Mouse (Mus musculus): ENCODE measurements around the gene Tmem163. TPM values are rescaled to one million over a fixed set of nuclear protein-coding genes. Genes with fewer than 3 reads are reported as not detected.

Gene Tmem163
- total and polyA plus RNA-seq, 3 experiments = 5.2 to 21.6 (median 6.5) TPM

- Histone ChIP-seq H3K4me3 (no peak overlapping the region), H3K27me3 (ENCODE audit: control insufficient read depth, insufficient read depth, low read length) (no peaks in the 10 kb centered on the region), H3K4me1 (ENCODE audit: control insufficient read depth, insufficient read depth, low read length) (no peaks in the 10 kb centered on the region), H3K27ac (no peak overlapping the region), H3K79me2 (replicated peaks; ENCODE audit: control insufficient read depth, insufficient read depth, low read length) (no peaks in the 10 kb centered on the region), H3K9ac (ENCODE audit: low read depth, low read length) (no peak overlapping the region), H3K36me3 (ENCODE audit: control insufficient read depth, insufficient read depth, low read length) (no peaks in the 10 kb centered on the region)
- TF ChIP-seq POLR2A (IDR thresholded peaks at IDR 0.05; ENCODE audit: insufficient read depth, low read depth, low read length) = no peak
- TF ChIP-seq EP300 (IDR thresholded peaks at IDR 0.05; ENCODE audit: insufficient read depth, low read depth, low read length) = no peak
- TF ChIP-seq CTCF (IDR thresholded peaks at IDR 0.05) = no peak
- DNase-seq = no peak
- WGBS = 71% methylated on average over 7 of the region's 7 CpGs
- intact Hi-C loops (cut with DNase I) = no loop called here
Observed at GRCm38 (mm10) chr1:127627151-127627550, 52.2 kb downstream of the Tmem163 start.

DNA sequence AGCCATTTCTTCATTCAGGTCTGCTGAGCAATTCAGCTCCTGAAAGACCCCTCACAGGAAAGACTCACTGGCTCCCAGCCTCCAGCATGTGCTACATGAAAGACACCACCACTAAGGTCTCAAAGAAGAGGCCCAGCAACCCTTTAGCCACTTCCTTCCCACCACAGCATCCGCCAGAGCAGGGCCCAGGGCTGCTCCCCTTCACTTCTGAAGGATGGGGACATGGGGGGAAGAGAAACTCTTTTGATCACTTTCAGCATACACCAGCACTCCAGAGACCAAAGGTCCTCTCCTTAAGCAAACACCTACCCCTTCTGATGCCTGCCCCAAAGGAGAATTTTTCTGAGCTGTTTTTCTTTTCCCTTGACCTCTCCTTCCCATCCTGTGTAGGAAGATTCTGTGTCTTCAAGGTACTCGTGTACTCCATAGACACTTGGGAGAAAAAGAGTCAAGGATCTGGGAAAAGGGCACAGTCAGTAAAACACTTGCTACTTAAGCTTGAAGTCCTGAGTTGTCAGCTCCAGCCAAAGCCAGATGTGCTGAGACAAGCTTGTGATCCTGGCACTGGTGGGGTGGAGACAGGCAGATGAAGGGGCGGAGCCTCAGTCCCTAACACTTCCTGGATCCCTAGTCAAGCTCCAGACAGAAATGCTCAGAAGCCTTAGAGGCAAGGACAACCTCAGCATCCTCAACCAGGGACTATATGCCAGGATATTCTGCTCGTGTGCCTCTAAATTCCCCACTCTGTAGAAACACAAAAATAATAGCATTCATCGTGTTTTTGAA lies 53.6 kb downstream of the Tmem163 start:
- Histone ChIP-seq H3K4me1 (ENCODE audit: control insufficient read depth, insufficient read depth, low read length) (no peaks in the 10 kb centered on the region), H3K9ac (ENCODE audit: low read depth, low read length) (no peak overlapping the region), H3K4me3 (no peak overlapping the region), H3K27me3 (ENCODE audit: control insufficient read depth, insufficient read depth, low read length) (no peaks in the 10 kb centered on the region), H3K36me3 (ENCODE audit: control insufficient read depth, insufficient read depth, low read length) (no peaks in the 10 kb centered on the region), H3K27ac (no peak overlapping the region), H3K79me2 (replicated peaks; ENCODE audit: control insufficient read depth, insufficient read depth, low read length) (no peaks in the 10 kb centered on the region)
- WGBS = 43% methylated on average over 5 of the region's 5 CpGs
- no peak for TF ChIP-seq POLR2A (IDR thresholded peaks at IDR 0.05; ENCODE audit: insufficient read depth, low read depth, low read length)
- no peak for TF ChIP-seq CTCF (IDR thresholded peaks at IDR 0.05)
- TF ChIP-seq EP300 (IDR thresholded peaks at IDR 0.05; ENCODE audit: insufficient read depth, low read depth, low read length) = no peak
- DNase-seq = no peak
- intact Hi-C loops (cut with DNase I) = no loop called here

DNA sequence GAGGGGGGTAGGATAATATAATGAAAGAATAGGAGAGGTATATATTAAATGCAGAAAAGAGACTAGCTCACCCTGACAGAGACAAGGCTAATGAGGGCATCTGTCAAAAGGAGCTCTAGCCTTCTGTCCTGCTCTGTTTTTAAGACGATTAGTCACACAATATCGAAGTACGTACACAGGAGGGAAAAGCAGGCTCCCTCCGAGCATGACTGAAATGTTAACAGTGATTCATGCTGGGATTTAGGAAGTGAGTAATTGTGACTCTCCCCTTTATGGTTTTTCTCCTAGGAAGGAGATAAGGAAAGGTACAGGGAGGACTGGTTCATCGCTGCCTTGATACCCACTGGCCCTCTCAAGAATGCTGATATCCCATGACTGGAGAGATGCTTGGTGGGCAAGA lies 57.0 kb downstream of the Tmem163 start:
- no peak for DNase-seq
- TF ChIP-seq POLR2A (IDR thresholded peaks at IDR 0.05; ENCODE audit: insufficient read depth, low read depth, low read length) = no peak
- no peak for TF ChIP-seq EP300 (IDR thresholded peaks at IDR 0.05; ENCODE audit: insufficient read depth, low read depth, low read length)
- no peak for TF ChIP-seq CTCF (IDR thresholded peaks at IDR 0.05)
- Histone ChIP-seq H3K9ac (ENCODE audit: low read depth, low read length) (no peak overlapping the region), H3K27ac (no peak overlapping the region), H3K4me1 (ENCODE audit: control insufficient read depth, insufficient read depth, low read length) (no peaks in the 10 kb centered on the region), H3K79me2 (replicated peaks; ENCODE audit: control insufficient read depth, insufficient read depth, low read length) (no peaks in the 10 kb centered on the region), H3K27me3 (ENCODE audit: control insufficient read depth, insufficient read depth, low read length) (no peaks in the 10 kb centered on the region), H3K4me3 (no peak overlapping the region), H3K36me3 (ENCODE audit: control insufficient read depth, insufficient read depth, low read length) (no peaks in the 10 kb centered on the region)
- intact Hi-C loops (cut with DNase I) = no loop called here
- 65% methylated on average over 5 of the region's 5 CpGs for WGBS

- Histone ChIP-seq H3K27me3 (ENCODE audit: control insufficient read depth, insufficient read depth, low read length) (no peaks in the 10 kb centered on the region), H3K27ac (no peak overlapping the region), H3K4me1 (ENCODE audit: control insufficient read depth, insufficient read depth, low read length) (no peaks in the 10 kb centered on the region), H3K9ac (ENCODE audit: low read depth, low read length) (no peak overlapping the region), H3K36me3 (ENCODE audit: control insufficient read depth, insufficient read depth, low read length) (no peaks in the 10 kb centered on the region), H3K79me2 (replicated peaks; ENCODE audit: control insufficient read depth, insufficient read depth, low read length) (no peaks in the 10 kb centered on the region), H3K4me3 (no peak overlapping the region)
- TF ChIP-seq POLR2A (IDR thresholded peaks at IDR 0.05; ENCODE audit: insufficient read depth, low read depth, low read length) = no peak
- no peak for TF ChIP-seq CTCF (IDR thresholded peaks at IDR 0.05)
- WGBS = 61% methylated on average over 6 of the region's 6 CpGs
- no peak for DNase-seq
- intact Hi-C loops (cut with DNase I) = no loop called here
Observed at GRCm38 (mm10) chr1:127619036-127619435, 60.3 kb downstream of the Tmem163 start.

DNA sequence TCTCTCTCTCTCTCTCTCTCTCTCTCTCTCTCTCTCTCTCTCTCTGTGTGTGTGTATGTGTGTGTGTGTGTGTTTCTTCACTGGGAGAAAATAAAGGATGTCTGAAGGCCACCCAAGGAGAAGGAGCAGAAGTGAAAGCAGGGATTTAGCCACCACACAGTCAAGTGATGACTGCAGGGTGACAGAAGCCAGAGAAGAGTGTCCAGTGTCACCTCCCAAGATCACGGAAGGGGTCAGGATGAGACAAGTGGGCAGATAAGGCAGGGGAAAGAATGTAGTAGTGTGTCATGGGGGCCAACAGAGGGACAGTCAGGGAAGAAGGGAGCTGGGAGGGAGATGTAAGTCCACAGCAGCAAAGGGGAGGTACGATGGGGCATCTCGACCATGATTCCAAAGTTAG lies 69.0 kb downstream of the Tmem163 start:
- TF ChIP-seq POLR2A (IDR thresholded peaks at IDR 0.05; ENCODE audit: insufficient read depth, low read depth, low read length) = no peak
- no peak for TF ChIP-seq CTCF (IDR thresholded peaks at IDR 0.05)
- 0 out of 2 replicates have a peak, but pooled peaks have one; percentile 12 for TF ChIP-seq EP300 (IDR thresholded peaks at IDR 0.05; ENCODE audit: insufficient read depth, low read depth, low read length)
- no peaks in the 10 kb centered on the region for H3K79me2 ChIP-seq (replicated peaks; ENCODE audit: control insufficient read depth, insufficient read depth, low read length)
- intact Hi-C loops (cut with DNase I) = no loop called here
- no peaks in the 10 kb centered on the region for H3K4me1 ChIP-seq (ENCODE audit: control insufficient read depth, insufficient read depth, low read length)
- no peak for DNase-seq
- 37% methylated on average over 3 of the region's 3 CpGs for WGBS
- H3K4me3 ChIP-seq = no peak overlapping the region
- H3K9ac ChIP-seq (ENCODE audit: low read depth, low read length) = no peak overlapping the region
- H3K36me3 ChIP-seq (ENCODE audit: control insufficient read depth, insufficient read depth, low read length) = no peaks in the 10 kb centered on the region
- no peak overlapping the region for H3K27ac ChIP-seq
- no peaks in the 10 kb centered on the region for H3K27me3 ChIP-seq (ENCODE audit: control insufficient read depth, insufficient read depth, low read length)

- Histone ChIP-seq H3K4me3 (no peak overlapping the region), H3K36me3 (ENCODE audit: control insufficient read depth, insufficient read depth, low read length) (no peaks in the 10 kb centered on the region), H3K79me2 (replicated peaks; ENCODE audit: control insufficient read depth, insufficient read depth, low read length) (no peaks in the 10 kb centered on the region), H3K4me1 (ENCODE audit: control insufficient read depth, insufficient read depth, low read length) (no peaks in the 10 kb centered on the region), H3K27me3 (ENCODE audit: control insufficient read depth, insufficient read depth, low read length) (no peaks in the 10 kb centered on the region), H3K27ac (no peak overlapping the region), H3K9ac (ENCODE audit: low read depth, low read length) (no peak overlapping the region)
- intact Hi-C loops (cut with DNase I) = no loop called here
- WGBS = 57% methylated on average over 2 of the region's 2 CpGs
- no peak for DNase-seq
- TF ChIP-seq POLR2A (IDR thresholded peaks at IDR 0.05; ENCODE audit: insufficient read depth, low read depth, low read length) = no peak
- no peak for TF ChIP-seq EP300 (IDR thresholded peaks at IDR 0.05; ENCODE audit: insufficient read depth, low read depth, low read length)
- no peak for TF ChIP-seq CTCF (IDR thresholded peaks at IDR 0.05)
Observed at GRCm38 (mm10) chr1:127609814-127610213, 69.5 kb downstream of the Tmem163 start.

All from heart, adult 2 months (tissue).